Mouse (Mus musculus): ENCODE results near the gene Tssk2.
A peak's percentile ranks its signal among the peaks of the same experiment; 100 is the strongest.

Tssk2 gene

GRCm38 (mm10) chr16:17898462-17898861 is at the start of gene Tssk2, which contains the start of gene Dgcr2:
TSS of gene Tssk2 (plus strand) at chr16:17898637.
TSS of gene Dgcr2 (minus strand) at chr16:17898562.
- no peak for DNase-seq (ENCODE audit: low read depth, low spot score)

GRCm38 (mm10) chr16:17848928-17849327 is 49.5 kb upstream of the Tssk2 start:
- DNase-seq (ENCODE audit: low read depth, low spot score): peak; percentile 34

- DNase-seq (ENCODE audit: low read depth, low spot score): no peak
Observed at GRCm38 (mm10) chr16:17849486-17849885, 49.0 kb upstream of the Tssk2 start.

GRCm38 (mm10) chr16:17851331-17851730 is 47.1 kb upstream of the Tssk2 start:
- no peak for DNase-seq (ENCODE audit: low read depth, low spot score)

GRCm38 (mm10) chr16:17851860-17852259 is 46.6 kb upstream of the Tssk2 start:
- no peak for DNase-seq (ENCODE audit: low read depth, low spot score)

- DNase-seq (ENCODE audit: low read depth, low spot score): no peak
Observed at GRCm38 (mm10) chr16:17853263-17853662, 45.2 kb upstream of the Tssk2 start.

- no peak for DNase-seq (ENCODE audit: low read depth, low spot score)
Observed at GRCm38 (mm10) chr16:17857157-17857556, 41.3 kb upstream of the Tssk2 start.

- no peak for DNase-seq (ENCODE audit: low read depth, low spot score)
Observed at GRCm38 (mm10) chr16:17858592-17858991, 39.8 kb upstream of the Tssk2 start.

- DNase-seq (ENCODE audit: low read depth, low spot score): no peak
Observed at GRCm38 (mm10) chr16:17865293-17865692, 33.1 kb upstream of the Tssk2 start.

- DNase-seq (ENCODE audit: low read depth, low spot score): no peak
Observed at GRCm38 (mm10) chr16:17865770-17866169, 32.7 kb upstream of the Tssk2 start.

- DNase-seq (ENCODE audit: low read depth, low spot score): no peak
Observed at GRCm38 (mm10) chr16:17871248-17871647, 27.2 kb upstream of the Tssk2 start.

- no peak for DNase-seq (ENCODE audit: low read depth, low spot score)
Observed at GRCm38 (mm10) chr16:17872995-17873394, 25.4 kb upstream of the Tssk2 start.

GRCm38 (mm10) chr16:17875174-17875573 is 23.3 kb upstream of the Tssk2 start:
- DNase-seq (ENCODE audit: low read depth, low spot score): no peak

GRCm38 (mm10) chr16:17876096-17876495 is 22.3 kb upstream of the Tssk2 start:
- DNase-seq (ENCODE audit: low read depth, low spot score): no peak

GRCm38 (mm10) chr16:17879571-17879970 is 18.9 kb upstream of the Tssk2 start:
- no peak for DNase-seq (ENCODE audit: low read depth, low spot score)

GRCm38 (mm10) chr16:17882196-17882595 is 16.2 kb upstream of the Tssk2 start:
- no peak for DNase-seq (ENCODE audit: low read depth, low spot score)

- DNase-seq (ENCODE audit: low read depth, low spot score): no peak
Observed at GRCm38 (mm10) chr16:17884116-17884515, 14.3 kb upstream of the Tssk2 start.

GRCm38 (mm10) chr16:17889689-17890341 is 8.6 kb upstream of the Tssk2 start:
- DNase-seq (ENCODE audit: low read depth, low spot score): no peak

- no peak for DNase-seq (ENCODE audit: low read depth, low spot score)
Observed at GRCm38 (mm10) chr16:17890342-17890727, 8.1 kb upstream of the Tssk2 start.

GRCm38 (mm10) chr16:17890917-17891566 is 7.4 kb upstream of the Tssk2 start:
- DNase-seq (ENCODE audit: low read depth, low spot score): peak; percentile 39

GRCm38 (mm10) chr16:17891567-17891959 is 6.9 kb upstream of the Tssk2 start, which contains the start of gene Gm20518:
TSS of gene Gm20518 (minus strand) at chr16:17891671.
- peak; percentile 97 for DNase-seq (ENCODE audit: low read depth, low spot score)

GRCm38 (mm10) chr16:17892606-17893005 is 5.8 kb upstream of the Tssk2 start:
- DNase-seq (ENCODE audit: low read depth, low spot score): no peak

- DNase-seq (ENCODE audit: low read depth, low spot score): no peak
Observed at GRCm38 (mm10) chr16:17893923-17894322, 4.5 kb upstream of the Tssk2 start, which contains the start of gene Tssk1. TSS of gene Tssk1 (plus strand) at chr16:17894223.
